Mouse (Mus musculus) testis, adult 2 months (tissue): ENCODE results near the gene Ralgps1.

Experiments used
- CTCF ChIP-seq: fragments of 200-500 bp; IDR thresholded peaks from 2 replicates; pipeline ENCODE4 v1.5.1; 2012; ENCODE audit warnings: low read depth, mild to moderate bottlenecking, inconsistent platforms, low read length, moderate library complexity; ENCODE audit not compliant: control insufficient read depth, insufficient read depth, insufficient replicate concordance
- POLR2A ChIP-seq: fragments of 200-500 bp; IDR thresholded peaks from 2 replicates; pipeline ENCODE4 v1.6.1; 2012; ENCODE audit warnings: low read depth, mild to moderate bottlenecking, inconsistent platforms, low read length, moderate library complexity; ENCODE audit not compliant: control insufficient read depth

DNA sequence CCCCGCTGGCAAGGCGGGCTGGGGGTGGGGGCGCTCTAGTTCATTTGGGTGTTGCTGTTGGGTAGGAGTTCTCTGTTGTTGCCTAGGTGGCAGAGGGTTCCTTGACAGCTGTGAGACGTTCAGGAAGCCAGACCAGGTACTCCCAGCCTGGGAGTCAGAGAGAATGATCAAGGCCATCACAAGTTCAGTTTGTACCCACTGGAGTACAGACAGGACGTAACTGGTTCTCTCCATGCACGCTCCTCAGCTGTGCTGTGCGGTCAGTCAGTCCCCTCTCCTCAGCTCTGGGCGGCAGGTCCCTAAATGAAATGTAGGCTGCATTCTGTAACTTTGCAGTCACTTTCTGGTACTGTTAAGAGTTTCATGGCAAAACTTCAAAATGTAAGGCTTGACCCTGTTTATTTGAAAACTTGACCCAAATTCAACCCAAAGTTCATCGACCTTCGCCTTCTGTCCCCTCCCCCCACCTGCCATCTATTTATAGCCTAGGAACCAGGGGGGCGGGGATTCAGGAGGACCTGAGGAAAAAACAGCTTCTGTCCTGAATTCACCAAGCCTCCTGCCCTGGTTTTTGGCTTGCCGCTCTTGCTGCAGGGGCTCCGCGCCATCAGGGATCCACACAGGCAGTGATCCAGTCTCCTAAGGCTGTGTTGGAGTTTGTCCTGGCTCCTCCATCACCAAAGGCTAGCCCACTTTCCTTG is 170.8 kb downstream of the Ralgps1 start:
- TF ChIP-seq CTCF: no peak
- TF ChIP-seq POLR2A: no peak
